Mouse (Mus musculus) stomach, embryonic 14.5 days (tissue): ENCODE data around the gene Znfx1. TPM values are rescaled to one million over a fixed set of nuclear protein-coding genes. Genes with fewer than 3 reads are reported as not detected.
A peak's percentile ranks its signal among the peaks of the same experiment; 100 is the strongest.

ENCODE experiments used
- ATAC-seq: fragments of 200-750 bp; cut with Nextera tagmentation; 2 replicates; pipeline ENCODE4 v1.8.0; 2017; ENCODE audit warnings: low read depth, moderate TSS enrichment; ENCODE audit not compliant: insufficient number of reproducible peaks, insufficient read depth, low FRiP score
- H3K27ac ChIP-seq: fragments of 300-500 bp; sonication (generic); 2 replicates; pipeline ENCODE4 v1.5.1; 2014; ENCODE audit warnings: mild to moderate bottlenecking, low read length, moderate library complexity, mixed read lengths
- H3K27me3 ChIP-seq: fragments of 300-500 bp; sonication (generic); 2 replicates; pipeline ENCODE4 v1.6.1; 2014; ENCODE audit warnings: low read length, control low read depth, mixed read lengths; ENCODE audit not compliant: control insufficient read depth, insufficient read depth
- H3K36me3 ChIP-seq: fragments of 300-500 bp; sonication (generic); 2 replicates; pipeline ENCODE4 v1.6.1; 2014; ENCODE audit warnings: mild to moderate bottlenecking, control low read depth, low read length, moderate library complexity, mixed read lengths; ENCODE audit not compliant: control insufficient read depth, insufficient read depth
- H3K4me1 ChIP-seq: fragments of 300-500 bp; sonication (generic); 2 replicates; pipeline ENCODE4 v1.6.1; 2014; ENCODE audit warnings: low read length, control low read depth, mixed read lengths; ENCODE audit not compliant: control insufficient read depth, insufficient read depth
- H3K4me2 ChIP-seq: fragments of 300-500 bp; sonication (generic); replicated peaks from 2 replicates; pipeline ENCODE4 v1.6.1; 2014; ENCODE audit warnings: low read depth, low read length, control low read depth
- H3K4me3 ChIP-seq: fragments of 300-500 bp; sonication (generic); 2 replicates; pipeline ENCODE4 v1.5.1; 2014; ENCODE audit warnings: low read depth, low read length, control low read depth
- H3K9ac ChIP-seq: fragments of 300-500 bp; sonication (generic); replicated peaks from 2 replicates; pipeline ENCODE4 v1.6.1; 2014; ENCODE audit warnings: low read depth, mild to moderate bottlenecking, control low read depth, low read length, moderate library complexity, mixed read lengths
- H3K9me3 ChIP-seq: fragments of 300-500 bp; sonication (generic); 2 replicates; pipeline ENCODE4 v1.6.1; 2016; ENCODE audit warnings: low read depth, low read length, control low read depth; ENCODE audit not compliant: control insufficient read depth
- WGBS: fragments of 180-500 bp; shearing (Covaris S2); extraction: QIAGEN DNeasy Blood & Tissue Kit; methylation state at CpG from one replicate; pipeline ENCODE4 v1.1.7; 2014; 5-methylcytosine and 5-hydroxymethylcytosine counted together
- polyA plus RNA-seq: library from polyadenylated mRNA; unstranded; fragments of >200 nt; fragmentation: Nextera tagmentation; extraction: Ambion mirVana; gene quantifications from 2 replicates; pipeline ENCODE4 v1.2.1, GENCODE M21; 2014

Znfx1 gene
- 6.7 TPM in 2 replicates for polyA plus RNA-seq

- Histone ChIP-seq H3K36me3 (peaks cover 16% of the 10 kb centered on the region), H3K27me3 (no peaks in the 10 kb centered on the region), H3K9me3 (no peaks in the 10 kb centered on the region), H3K9ac (peak within 1 kb of the TSS; percentile 81), H3K4me2 (peak within 1 kb of the TSS; percentile 83), H3K4me3 (peak within 1 kb of the TSS; percentile 72), H3K27ac (peak within 1 kb of the TSS; percentile 89), H3K4me1 (peaks cover 25% of the 10 kb centered on the region)
- peak; percentile 92 for ATAC-seq
- under 1% methylated on average over 51 of the region's 57 CpGs for WGBS
These were observed at the start of gene Znfx1 for GRCm38 (mm10) chr2:167062965-167063880. Znfx1 (minus strand) TSS chr2:167063015.

- Histone ChIP-seq H3K36me3 (no peaks in the 10 kb centered on the region), H3K9ac (no peak overlapping the region), H3K4me2 (no peak overlapping the region), H3K9me3 (no peaks in the 10 kb centered on the region), H3K27ac (no peak overlapping the region), H3K27me3 (no peaks in the 10 kb centered on the region), H3K4me1 (no peaks in the 10 kb centered on the region), H3K4me3 (no peak overlapping the region)
- WGBS = 69% methylated on average over 7 of the region's 7 CpGs
- no peak for ATAC-seq
These were observed 49.4 kb upstream of the Znfx1 start for GRCm38 (mm10) chr2:167112259-167112658.

- Histone ChIP-seq H3K9me3 (no peaks in the 10 kb centered on the region), H3K4me3 (no peak overlapping the region), H3K4me1 (no peaks in the 10 kb centered on the region), H3K4me2 (no peak overlapping the region), H3K36me3 (no peaks in the 10 kb centered on the region), H3K27ac (no peak overlapping the region), H3K9ac (no peak overlapping the region), H3K27me3 (no peaks in the 10 kb centered on the region)
- ATAC-seq = no peak
- 72% methylated on average over 8 of the region's 8 CpGs for WGBS
These were observed 46.7 kb upstream of the Znfx1 start for GRCm38 (mm10) chr2:167109506-167109905.

- no peak overlapping the region for H3K4me3 ChIP-seq
- ATAC-seq = no peak
- no peak overlapping the region for H3K9ac ChIP-seq
- H3K27me3 ChIP-seq = no peaks in the 10 kb centered on the region
- no peak overlapping the region for H3K4me2 ChIP-seq
- no peaks in the 10 kb centered on the region for H3K4me1 ChIP-seq
- H3K36me3 ChIP-seq = no peaks in the 10 kb centered on the region
- WGBS = 51% methylated on average over 7 of the region's 7 CpGs
- no peak overlapping the region for H3K27ac ChIP-seq
- H3K9me3 ChIP-seq = no peaks in the 10 kb centered on the region
These were observed 40.7 kb upstream of the Znfx1 start for GRCm38 (mm10) chr2:167103546-167103945.

GRCm38 (mm10) chr2:167101743-167102441 lies 39.1 kb upstream of the Znfx1 start:
- no peak for ATAC-seq
- H3K4me2 ChIP-seq = no peak overlapping the region
- no peaks in the 10 kb centered on the region for H3K4me1 ChIP-seq
- H3K4me3 ChIP-seq = no peak overlapping the region
- no peak overlapping the region for H3K9ac ChIP-seq
- 73% methylated on average over 17 of the region's 17 CpGs for WGBS
- H3K36me3 ChIP-seq = no peaks in the 10 kb centered on the region
- H3K27me3 ChIP-seq = no peaks in the 10 kb centered on the region
- H3K27ac ChIP-seq = no peak overlapping the region
- no peaks in the 10 kb centered on the region for H3K9me3 ChIP-seq

- no peak for ATAC-seq
- Histone ChIP-seq H3K9me3 (no peaks in the 10 kb centered on the region), H3K9ac (no peak overlapping the region), H3K4me2 (no peak overlapping the region), H3K36me3 (no peaks in the 10 kb centered on the region), H3K27ac (no peak overlapping the region), H3K27me3 (no peaks in the 10 kb centered on the region), H3K4me3 (no peak overlapping the region), H3K4me1 (no peaks in the 10 kb centered on the region)
- WGBS = 92% methylated on average over 4 of the region's 4 CpGs
These were observed 31.9 kb upstream of the Znfx1 start for GRCm38 (mm10) chr2:167094688-167095087.

- H3K4me2 ChIP-seq = no peak overlapping the region
- H3K9me3 ChIP-seq = no peaks in the 10 kb centered on the region
- WGBS = 84% methylated on average over 13 of the region's 13 CpGs
- H3K9ac ChIP-seq = no peak overlapping the region
- H3K4me3 ChIP-seq = no peak overlapping the region
- H3K27ac ChIP-seq = no peak overlapping the region
- no peaks in the 10 kb centered on the region for H3K36me3 ChIP-seq
- no peak for ATAC-seq
- H3K27me3 ChIP-seq = no peaks in the 10 kb centered on the region
- H3K4me1 ChIP-seq = no peaks in the 10 kb centered on the region
These were observed 30.5 kb upstream of the Znfx1 start for GRCm38 (mm10) chr2:167093171-167093900.

- H3K9ac ChIP-seq = no peak overlapping the region
- H3K4me3 ChIP-seq = no peak overlapping the region
- H3K9me3 ChIP-seq = no peaks in the 10 kb centered on the region
- no peak overlapping the region for H3K27ac ChIP-seq
- H3K36me3 ChIP-seq = no peaks in the 10 kb centered on the region
- WGBS = 87% methylated on average over 1 of the region's 1 CpGs
- H3K4me2 ChIP-seq = no peak overlapping the region
- ATAC-seq = no peak
- H3K4me1 ChIP-seq = no peaks in the 10 kb centered on the region
- H3K27me3 ChIP-seq = no peaks in the 10 kb centered on the region
These were observed 27.5 kb upstream of the Znfx1 start for GRCm38 (mm10) chr2:167090271-167090670.
